Mouse (Mus musculus) small intestine, adult 2 months (tissue): ENCODE results near the gene Zcchc12.

Experiments used
- CTCF ChIP-seq: fragments of 200-500 bp; IDR thresholded peaks from 2 replicates; pipeline ENCODE4 v1.5.1; 2012; ENCODE audit warnings: low read depth, mild to moderate bottlenecking, control low read depth, inconsistent platforms, low read length, moderate library complexity, mixed read lengths; ENCODE audit not compliant: insufficient replicate concordance, insufficient read length; ENCODE audit errors: extremely low read depth
- POLR2A ChIP-seq: fragments of 200-500 bp; IDR thresholded peaks from 2 replicates; pipeline ENCODE4 v1.6.1; 2012; ENCODE audit warnings: low read depth, mild to moderate bottlenecking, control low read depth, inconsistent platforms, low read length, moderate library complexity

GRCm38 (mm10) chrX:36235652-36236051, 39.9 kb downstream of the Zcchc12 start:
- TF ChIP-seq POLR2A (no peak), CTCF (no peak)
